Mouse (Mus musculus) E14TG2a.4 (cell line): ENCODE data around the gene Boc.

ENCODE experiments used
- CTCF ChIP-seq: conservative IDR thresholded peaks from 2 replicates; pipeline ENCODE4 v1.5.1; 2014; ENCODE audit warnings: low read length
- POU5F1 ChIP-seq: IDR thresholded peaks from 2 replicates; pipeline ENCODE4 v1.6.1; 2014; ENCODE audit warnings: low read length, borderline replicate concordance

- TF ChIP-seq CTCF (no peak), POU5F1 (no peak)
These were observed 38.6 kb upstream of the Boc start for GRCm38 (mm10) chr16:44597106-44597806.
